Mouse (Mus musculus) testis, adult 10 weeks (tissue): Measurements from ENCODE around the gene Fthl17a. TPM values are rescaled to one million over a fixed set of nuclear protein-coding genes. Genes with fewer than 3 reads are reported as not detected.

Experiments used
- polyA plus RNA-seq: library from polyadenylated mRNA; stranded (reverse); fragments of 350-450 nt; fragmentation: Illumina TruSeq; extraction: RNeasy Lipid Tissue Mini Kit (QIAGEN cat#74804); gene quantifications from one replicate; pipeline ENCODE4 v1.2.3, GENCODE M21; 2014; ENCODE audit warnings: low read depth, low replicate concordance

The Fthl17a gene
- polyA plus RNA-seq: 0.92 TPM

GRCm38 (mm10) chrX:85249379-85249778 lies at the start of gene Fthl17a:
Fthl17a (plus strand) TSS chrX:85249679.

